Mouse (Mus musculus): ENCODE results near the gene Agbl5. TPM values are rescaled to one million over a fixed set of nuclear protein-coding genes. Genes with fewer than 3 reads are reported as not detected.

Agbl5 gene
- polyA plus RNA-seq, 1 experiment from 2014 or later: 18.9 TPM

DNA sequence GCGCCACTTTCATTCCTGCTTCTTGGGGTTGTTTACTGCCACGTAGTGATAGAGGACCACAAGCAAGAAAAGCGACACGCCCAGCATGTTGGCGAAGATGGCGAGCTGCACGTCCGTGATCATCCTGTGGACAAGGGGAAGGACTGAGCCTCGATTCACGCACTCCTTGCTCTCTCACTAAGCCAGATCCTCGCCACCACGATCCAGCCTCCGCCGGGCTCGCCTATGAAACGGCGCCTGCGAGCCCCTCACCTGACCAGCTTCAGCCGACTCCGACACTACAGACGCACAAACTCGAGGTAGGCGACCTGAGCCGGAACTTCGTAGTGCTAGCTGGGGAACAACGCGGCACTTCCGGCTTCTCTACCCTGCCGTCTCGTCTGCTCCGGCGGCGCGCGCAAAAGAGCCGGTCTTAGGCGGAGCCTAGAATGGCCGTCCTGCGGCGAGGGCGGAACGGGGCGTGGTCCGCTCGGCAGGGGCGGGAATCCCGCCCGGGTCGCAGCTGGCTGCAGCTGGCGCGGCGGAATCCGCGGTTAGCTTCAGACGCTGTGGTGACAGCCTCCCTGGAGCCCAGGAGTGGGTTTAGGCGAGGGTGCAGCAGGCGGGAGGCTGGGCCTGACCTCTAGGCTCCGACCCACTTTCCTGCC, 19.0 kb downstream of the Agbl5 start, which contains the start of gene Ost4:
Gene Ost4 (minus strand): TSS at position 376 of the 647 bp plus-strand sequence.
- DNase-seq (ENCODE audit: low spot score) (peak; percentile 97), ATAC-seq (peak; percentile 96)
- peaks cover 34% of the 10 kb centered on the region for H3K36me3 ChIP-seq (ENCODE audit: control insufficient read depth, insufficient read depth, low read length)
- no peaks in the 10 kb centered on the region for H3K27me3 ChIP-seq (replicated peaks; ENCODE audit: control insufficient read depth, insufficient read depth, low read length)
- H3K4me2 ChIP-seq (ENCODE audit: low read length): peak within 1 kb of the TSS; percentile 97
- H3K4me3 ChIP-seq (ENCODE audit: low read depth, low read length): peak within 1 kb of the TSS; percentile 63
- peaks cover 20% of the 10 kb centered on the region for H3K4me1 ChIP-seq (ENCODE audit: control insufficient read depth, insufficient read depth, low read length)
- H3K9ac ChIP-seq (ENCODE audit: low read length): peak within 1 kb of the TSS; percentile 81
- peak within 1 kb of the TSS; percentile 62 for H3K27ac ChIP-seq (ENCODE audit: low read depth, low read length)
- 0% methylated on average over 52 of the region's 58 CpGs for WGBS
- no peaks in the 10 kb centered on the region for H3K9me3 ChIP-seq (replicated peaks; ENCODE audit: control insufficient read depth, low read length)

DNA sequence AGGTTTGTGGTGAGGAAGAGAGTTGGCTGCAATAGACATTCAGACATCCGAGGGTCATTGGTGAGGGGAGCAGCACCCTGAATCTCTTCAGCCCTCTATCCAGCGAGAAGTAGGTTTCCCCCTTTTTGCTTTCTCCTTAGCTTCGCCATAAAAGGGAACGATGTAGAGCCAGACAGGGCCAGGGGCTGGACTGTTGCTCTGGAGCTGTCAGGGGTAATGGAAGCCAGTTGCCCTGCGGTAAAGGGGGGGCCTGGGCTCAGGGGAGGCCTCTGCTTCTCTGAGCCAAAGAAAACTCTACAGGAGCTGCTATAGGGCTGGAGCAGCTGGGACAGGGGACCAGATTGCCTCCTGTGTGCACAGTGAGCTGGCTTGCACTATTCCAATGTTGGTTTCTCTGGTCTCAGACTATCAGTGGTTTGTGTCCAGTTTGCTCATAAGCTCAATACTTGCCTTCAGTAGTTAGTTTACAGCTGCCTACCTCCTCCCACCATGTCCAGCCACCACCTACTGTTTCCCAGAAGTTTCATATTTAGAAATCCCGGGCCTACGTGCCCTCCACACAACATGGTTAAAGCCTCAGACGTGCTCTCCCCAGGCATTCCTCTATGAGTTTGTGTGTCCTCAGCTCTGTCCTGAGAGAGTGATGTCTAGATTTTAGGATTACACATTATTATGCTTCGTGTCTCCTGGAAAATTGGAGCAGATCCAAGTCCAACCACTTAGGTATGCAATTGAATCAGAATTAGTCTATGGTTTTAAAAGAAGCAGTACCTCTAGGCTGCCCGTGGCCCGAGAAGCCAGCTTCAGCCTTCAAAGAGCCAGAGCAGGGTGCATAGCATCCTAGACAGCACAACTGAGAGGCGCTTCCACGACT, 20.2 kb downstream of the Agbl5 start:
- DNase-seq (ENCODE audit: low spot score) (no peak), ATAC-seq (no peak)
- H3K4me1 ChIP-seq (ENCODE audit: control insufficient read depth, insufficient read depth, low read length): peaks cover 26% of the 10 kb centered on the region
- peak overlapping the region; percentile 81; the same call in 1 of the 2 replicates for H3K9ac ChIP-seq (ENCODE audit: low read length)
- 51% methylated on average over 13 of the region's 13 CpGs for WGBS
- H3K27me3 ChIP-seq (replicated peaks; ENCODE audit: control insufficient read depth, insufficient read depth, low read length): no peaks in the 10 kb centered on the region
- H3K9me3 ChIP-seq (replicated peaks; ENCODE audit: control insufficient read depth, low read length): no peaks in the 10 kb centered on the region
- H3K36me3 ChIP-seq (ENCODE audit: control insufficient read depth, insufficient read depth, low read length): peaks cover 25% of the 10 kb centered on the region
- peak overlapping the region; percentile 63; the same call in 1 of the 2 replicates for H3K4me3 ChIP-seq (ENCODE audit: low read depth, low read length)
- peak overlapping the region; percentile 97 for H3K4me2 ChIP-seq (ENCODE audit: low read length)
- H3K27ac ChIP-seq (ENCODE audit: low read depth, low read length): no peak overlapping the region

DNA sequence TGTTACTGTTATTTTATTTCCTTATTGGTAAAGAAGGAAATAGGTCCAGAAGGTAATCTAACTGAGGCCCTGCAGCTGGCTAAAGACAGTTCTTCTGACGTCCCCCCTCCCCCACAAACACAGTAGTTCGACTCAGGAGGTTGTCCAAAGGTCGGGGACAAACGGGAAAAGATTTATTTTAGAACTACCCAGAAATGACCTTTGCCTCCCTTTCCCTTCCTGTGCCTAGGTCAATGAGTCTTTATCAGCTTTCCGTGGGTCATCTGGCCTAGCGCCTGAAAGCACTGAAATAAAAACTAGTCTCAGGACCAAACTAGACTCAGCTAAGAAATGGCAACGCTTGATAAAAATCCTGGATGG, 20.8 kb downstream of the Agbl5 start:
- H3K4me1 ChIP-seq (ENCODE audit: control insufficient read depth, insufficient read depth, low read length): peaks cover 26% of the 10 kb centered on the region
- no peak overlapping the region for H3K4me2 ChIP-seq (ENCODE audit: low read length)
- 67% methylated on average over 7 of the region's 7 CpGs for WGBS
- H3K9me3 ChIP-seq (replicated peaks; ENCODE audit: control insufficient read depth, low read length): no peaks in the 10 kb centered on the region
- ATAC-seq (no peak), DNase-seq (ENCODE audit: low spot score) (no peak)
- peaks cover 19% of the 10 kb centered on the region for H3K36me3 ChIP-seq (ENCODE audit: control insufficient read depth, insufficient read depth, low read length)
- no peak overlapping the region for H3K4me3 ChIP-seq (ENCODE audit: low read depth, low read length)
- H3K9ac ChIP-seq (ENCODE audit: low read length): no peak overlapping the region
- no peak overlapping the region for H3K27ac ChIP-seq (ENCODE audit: low read depth, low read length)
- no peaks in the 10 kb centered on the region for H3K27me3 ChIP-seq (replicated peaks; ENCODE audit: control insufficient read depth, insufficient read depth, low read length)

DNA sequence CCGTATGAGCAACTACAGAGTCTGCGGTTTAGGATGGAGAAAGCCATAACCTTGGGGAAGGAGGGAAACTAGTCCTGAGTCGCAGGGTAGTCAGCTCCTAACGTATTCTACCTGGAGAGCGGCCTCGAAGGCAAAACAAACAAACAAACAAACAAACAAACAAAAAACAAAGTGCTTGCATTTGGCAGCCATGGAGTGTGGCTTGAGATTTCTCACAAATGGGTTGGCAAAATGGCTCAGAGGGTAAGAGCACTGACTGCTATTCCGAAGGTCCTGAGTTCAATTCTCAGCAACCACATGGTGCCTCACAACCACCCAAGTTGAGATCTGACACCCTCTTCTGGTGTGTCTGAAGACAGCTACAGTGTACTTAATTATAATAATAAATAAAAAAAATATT, 21.4 kb downstream of the Agbl5 start:
- Histone ChIP-seq H3K4me3 (ENCODE audit: low read depth, low read length) (no peak overlapping the region), H3K4me1 (ENCODE audit: control insufficient read depth, insufficient read depth, low read length) (peaks cover 26% of the 10 kb centered on the region)
- 83% methylated on average over 7 of the region's 7 CpGs for whole genome bisulfite sequencing

DNA sequence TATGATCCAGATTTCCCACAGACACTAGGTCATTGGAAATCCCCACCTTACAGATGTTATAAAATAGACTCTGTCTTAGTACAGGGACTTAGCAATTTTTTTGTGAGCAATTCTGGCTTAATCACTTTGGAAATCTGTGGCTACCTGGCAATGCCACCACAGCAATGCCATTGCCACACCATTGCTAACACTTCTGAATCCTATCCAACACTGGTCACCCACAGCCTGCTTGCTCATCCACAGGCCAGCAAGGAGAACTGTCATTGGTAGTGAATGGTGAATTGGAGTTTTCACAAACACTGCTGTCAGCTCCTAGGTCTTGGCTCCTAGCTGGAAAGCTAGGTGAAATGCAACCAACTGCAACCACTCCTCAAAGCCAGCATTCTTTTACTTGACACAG, 22.0 kb downstream of the Agbl5 start:
- Histone ChIP-seq H3K9me3 (replicated peaks; ENCODE audit: control insufficient read depth, low read length) (no peaks in the 10 kb centered on the region), H3K36me3 (ENCODE audit: control insufficient read depth, insufficient read depth, low read length) (peaks cover 7% of the 10 kb centered on the region), H3K9ac (ENCODE audit: low read length) (no peak overlapping the region), H3K4me3 (ENCODE audit: low read depth, low read length) (no peak overlapping the region), H3K27me3 (replicated peaks; ENCODE audit: control insufficient read depth, insufficient read depth, low read length) (no peaks in the 10 kb centered on the region), H3K4me2 (ENCODE audit: low read length) (no peak overlapping the region), H3K4me1 (ENCODE audit: control insufficient read depth, insufficient read depth, low read length) (peaks cover 26% of the 10 kb centered on the region), H3K27ac (ENCODE audit: low read depth, low read length) (no peak overlapping the region)
- DNase-seq (ENCODE audit: low spot score) (no peak), ATAC-seq (no peak)

More for the DNA sequence above, 21.4 kb downstream of the Agbl5 start:
- Histone ChIP-seq H3K36me3 (ENCODE audit: control insufficient read depth, insufficient read depth, low read length) (peaks cover 13% of the 10 kb centered on the region), H3K4me2 (ENCODE audit: low read length) (no peak overlapping the region), H3K9ac (ENCODE audit: low read length) (no peak overlapping the region), H3K9me3 (replicated peaks; ENCODE audit: control insufficient read depth, low read length) (no peaks in the 10 kb centered on the region), H3K27ac (ENCODE audit: low read depth, low read length) (no peak overlapping the region), H3K27me3 (replicated peaks; ENCODE audit: control insufficient read depth, insufficient read depth, low read length) (no peaks in the 10 kb centered on the region)
- DNase-seq (ENCODE audit: low spot score) (no peak), ATAC-seq (no peak)

DNA sequence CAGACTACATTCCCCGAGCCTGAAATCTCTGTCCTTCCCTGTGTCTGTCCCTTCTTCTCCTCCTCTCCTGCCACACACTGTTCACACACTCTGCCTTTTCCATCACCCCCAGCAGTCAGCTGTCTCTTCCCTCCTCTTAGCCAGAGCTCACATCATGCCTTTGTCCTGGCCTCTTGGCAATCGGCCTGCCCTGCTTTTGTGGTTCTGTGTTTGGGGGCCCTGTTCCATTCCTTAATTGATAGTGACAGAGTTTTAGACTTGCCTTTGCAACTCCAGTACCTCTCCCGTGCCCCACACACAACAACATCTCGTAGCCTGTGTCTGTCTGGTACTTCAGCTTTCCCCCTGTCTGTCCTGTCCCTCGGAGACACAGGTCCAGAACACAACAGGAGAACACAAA, 23.7 kb downstream of the Agbl5 start:
- H3K4me2 ChIP-seq (ENCODE audit: low read length): no peak overlapping the region
- DNase-seq (ENCODE audit: low spot score) (peak; percentile 45), ATAC-seq (no peak)
- 41% methylated on average over 5 of the region's 5 CpGs for whole genome bisulfite sequencing
- H3K36me3 ChIP-seq (ENCODE audit: control insufficient read depth, insufficient read depth, low read length): no peaks in the 10 kb centered on the region
- H3K4me3 ChIP-seq (ENCODE audit: low read depth, low read length): no peak overlapping the region
- H3K4me1 ChIP-seq (ENCODE audit: control insufficient read depth, insufficient read depth, low read length): peaks cover 17% of the 10 kb centered on the region
- no peaks in the 10 kb centered on the region for H3K9me3 ChIP-seq (replicated peaks; ENCODE audit: control insufficient read depth, low read length)
- no peaks in the 10 kb centered on the region for H3K27me3 ChIP-seq (replicated peaks; ENCODE audit: control insufficient read depth, insufficient read depth, low read length)
- H3K27ac ChIP-seq (ENCODE audit: low read depth, low read length): peak overlapping the region; percentile 36
- H3K9ac ChIP-seq (ENCODE audit: low read length): peak overlapping the region; percentile 29; the same call in 1 of the 2 replicates

DNA sequence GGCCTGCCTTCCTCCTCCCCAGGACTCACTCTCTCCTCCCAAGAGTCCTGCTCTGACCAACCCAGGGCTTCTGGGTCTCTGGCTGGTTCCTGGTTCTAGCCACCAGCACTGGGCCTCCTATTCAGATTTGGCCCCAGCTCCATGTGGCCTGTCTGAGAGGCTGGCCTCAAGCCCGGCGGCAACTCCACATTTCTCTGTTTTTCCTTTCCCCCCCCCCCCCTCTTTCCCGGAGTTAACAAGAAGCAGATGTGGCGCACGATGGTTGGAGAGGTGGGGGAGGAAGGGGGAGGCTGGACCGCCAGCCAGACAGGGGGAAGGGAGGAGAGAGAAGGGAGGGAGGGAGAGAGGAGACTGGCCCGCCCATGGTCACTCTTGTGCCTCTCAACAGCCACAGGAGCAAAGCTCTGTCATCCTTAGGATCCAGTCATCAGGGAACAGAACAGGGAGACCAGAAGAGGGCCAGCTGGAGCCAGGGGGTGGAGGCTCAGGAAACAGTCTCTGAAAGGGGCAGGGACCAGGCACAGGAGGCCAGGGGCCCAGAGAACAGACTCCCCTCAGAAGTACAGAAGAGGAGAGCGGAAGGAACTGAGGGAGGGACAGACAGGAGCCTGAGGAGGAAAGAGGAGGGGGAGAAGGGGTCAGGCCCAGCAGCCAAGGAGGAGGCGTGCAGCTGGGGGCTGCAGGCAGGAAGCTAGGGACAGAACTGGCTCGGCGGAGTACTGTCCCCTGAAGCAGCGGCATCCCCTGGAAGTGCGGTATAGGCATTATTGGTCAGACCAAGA, 24.8 kb downstream of the Agbl5 start, which contains the start of gene Emilin1:
Gene Emilin1 (plus strand): TSS at position 343 of the 782 bp plus-strand sequence.
- H3K4me1 ChIP-seq (ENCODE audit: control insufficient read depth, insufficient read depth, low read length): peaks cover 13% of the 10 kb centered on the region
- peak within 1 kb of the TSS; percentile 29; the same call in 1 of the 2 replicates for H3K9ac ChIP-seq (ENCODE audit: low read length)
- no peaks in the 10 kb centered on the region for H3K9me3 ChIP-seq (replicated peaks; ENCODE audit: control insufficient read depth, low read length)
- WGBS: 51% methylated on average over 10 of the region's 13 CpGs
- H3K27ac ChIP-seq (ENCODE audit: low read depth, low read length): peak within 1 kb of the TSS; percentile 36
- no peaks in the 10 kb centered on the region for H3K36me3 ChIP-seq (ENCODE audit: control insufficient read depth, insufficient read depth, low read length)
- no peak; the same call in 1 of the 2 replicates for ATAC-seq
- DNase-seq (ENCODE audit: low spot score): peak; percentile 65
- peak within 1 kb of the TSS; percentile 10; the same call in 1 of the 2 replicates for H3K4me2 ChIP-seq (ENCODE audit: low read length)
- no peaks in the 10 kb centered on the region for H3K27me3 ChIP-seq (replicated peaks; ENCODE audit: control insufficient read depth, insufficient read depth, low read length)
- no peak within 1 kb of the TSS for H3K4me3 ChIP-seq (ENCODE audit: low read depth, low read length)

DNA sequence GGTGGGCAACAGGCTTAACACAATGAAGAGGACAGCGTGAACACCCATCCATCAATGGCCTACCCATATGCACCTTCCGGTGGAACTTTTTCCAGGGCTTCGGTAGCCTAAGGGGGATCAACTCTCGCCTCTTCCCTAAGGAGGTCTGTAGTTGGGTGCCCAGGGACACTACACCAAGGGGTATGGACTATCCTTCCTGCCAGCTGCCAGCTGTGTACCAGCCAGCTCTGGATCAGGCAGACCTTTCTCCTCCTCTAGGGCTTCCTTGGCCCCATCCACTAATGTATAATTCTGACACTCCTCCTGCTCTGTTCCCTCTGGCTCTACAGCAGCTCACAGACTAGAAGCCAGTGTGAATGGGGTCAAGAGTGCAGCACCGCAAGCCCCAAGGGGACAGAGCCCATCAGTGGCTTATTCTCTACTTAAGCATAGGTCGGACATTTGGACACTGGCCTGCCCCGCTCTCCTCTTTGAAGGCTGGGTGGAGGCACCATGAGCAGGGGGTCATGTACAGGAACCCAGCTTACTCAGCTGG, 25.7 kb downstream of the Agbl5 start:
- Histone ChIP-seq H3K4me2 (ENCODE audit: low read length) (0 out of 2 replicates have a peak overlapping the region, but pooled peaks have one; percentile 3), H3K4me1 (ENCODE audit: control insufficient read depth, insufficient read depth, low read length) (peaks cover 13% of the 10 kb centered on the region), H3K4me3 (ENCODE audit: low read depth, low read length) (no peak overlapping the region), H3K9ac (ENCODE audit: low read length) (peak overlapping the region; percentile 29; the same call in 1 of the 2 replicates), H3K27ac (ENCODE audit: low read depth, low read length) (peak overlapping the region; percentile 36; the same call in 1 of the 2 replicates), H3K36me3 (ENCODE audit: control insufficient read depth, insufficient read depth, low read length) (no peaks in the 10 kb centered on the region), H3K9me3 (replicated peaks; ENCODE audit: control insufficient read depth, low read length) (no peaks in the 10 kb centered on the region), H3K27me3 (replicated peaks; ENCODE audit: control insufficient read depth, insufficient read depth, low read length) (no peaks in the 10 kb centered on the region)
- ATAC-seq (no peak), DNase-seq (ENCODE audit: low spot score) (no peak)
- WGBS: 89% methylated on average over 7 of the region's 7 CpGs
